Mouse (Mus musculus) erythroblast, embryonic 14.5 days (primary cell): ENCODE measurements around the gene Men1.

Experiments used
- GATA1 ChIP-seq: IDR thresholded peaks from 2 replicates; pipeline ENCODE4 v1.6.1; 2012; ENCODE audit warnings: low read length, inconsistent platforms, mixed read lengths
- TAL1 ChIP-seq: IDR thresholded peaks from 3 replicates; pipeline ENCODE4 v1.6.1; 2012; ENCODE audit warnings: low read length, inconsistent platforms, mixed read lengths

GRCm38 (mm10) chr19:6376255-6376564, 41.4 kb downstream of the Men1 start:
- TF ChIP-seq GATA1 = no peak
- no peak for TF ChIP-seq TAL1
